Comparison of ENCODE assay signal across 12 mouse cellular contexts in genomic region chr14:122357316-122357715, GRCm38 (mm10).
"Had no signal": no experiment of that assay in that cellular context is flagged by ENCODE, and none has a peak within 500 bp of the region (broad histone marks: within the 10 kb centered on the region; RNA-seq: fewer than 3 reads in every experiment).

No protein-coding gene starts in this region.

- DNase-seq: retina, postnatal 1 day; right cerebral cortex, adult 18-20 months; right cerebral cortex, postnatal 14 days; right cerebral cortex, postnatal 25 days; right cerebral cortex, postnatal 4 days; spleen, adult 18-20 months; thymus, adult 18-20 months; thymus, adult 2 months; thymus, postnatal 14 days; thymus, postnatal 25 days; thymus, postnatal 36 days; thymus, postnatal 4 days had no signal
